Mouse (Mus musculus): ENCODE results near the gene Dcst1.

The Dcst1 gene

DNA sequence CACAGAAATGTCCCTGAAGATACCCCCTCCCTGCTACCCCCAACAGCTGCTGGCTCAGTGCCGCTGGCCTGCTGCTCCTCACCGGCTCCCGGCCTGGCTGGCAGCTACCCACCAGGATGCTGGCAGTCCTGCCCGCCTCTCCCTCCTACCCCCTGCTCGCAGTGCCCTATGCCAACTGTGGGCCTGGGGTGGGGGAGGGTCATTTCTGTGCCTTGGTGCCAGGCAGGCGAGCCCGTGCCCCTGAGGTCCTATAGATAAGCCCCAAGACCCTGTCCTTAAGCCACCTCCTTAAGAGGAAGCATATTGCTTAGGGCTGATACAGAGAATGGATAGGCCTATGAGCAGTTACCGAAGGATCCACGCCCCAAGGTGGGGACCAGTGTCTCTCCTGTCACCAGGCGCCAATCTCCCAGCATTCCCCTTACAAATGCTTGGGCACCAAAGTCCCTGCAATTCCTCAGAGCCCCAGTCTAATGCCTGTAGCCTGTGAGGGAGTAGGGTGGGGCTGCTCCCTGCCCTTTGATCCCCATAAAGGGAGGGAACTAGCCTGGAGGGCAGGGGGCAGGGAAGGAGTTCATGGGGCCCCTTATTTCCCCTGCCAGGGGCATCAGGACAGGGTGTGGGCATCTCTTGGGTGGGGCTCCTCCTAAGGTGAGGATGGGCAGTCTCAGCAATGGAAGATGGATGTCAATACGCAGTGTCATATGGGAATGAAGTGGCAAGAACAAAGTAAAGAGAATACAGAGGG, 23.3 kb upstream of the Dcst1 start:
- no peak for DNase-seq (ENCODE audit: low spot score in 2 of 2)

DNA sequence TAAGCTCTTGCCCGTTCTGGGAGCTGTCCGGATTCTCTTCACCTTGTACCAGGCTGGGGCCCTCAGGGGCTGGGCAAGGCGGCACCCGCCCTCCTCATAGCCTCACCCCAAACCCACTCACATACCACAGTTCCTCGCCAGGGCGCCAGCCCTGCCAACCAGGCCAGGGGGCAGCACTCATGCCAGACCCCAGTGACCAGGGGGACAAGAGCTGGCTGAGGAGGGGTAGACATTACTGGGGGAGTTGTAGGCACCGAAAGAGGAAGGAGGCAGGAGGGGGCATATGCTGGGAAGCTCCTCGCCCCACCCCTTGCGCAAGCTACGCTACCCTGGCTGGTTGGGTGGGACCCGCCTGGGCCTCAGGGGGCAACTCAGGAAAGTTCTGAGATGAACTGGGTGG, 22.6 kb upstream of the Dcst1 start:
- DNase-seq (ENCODE audit: low spot score in 2 of 2), result no peak

DNA sequence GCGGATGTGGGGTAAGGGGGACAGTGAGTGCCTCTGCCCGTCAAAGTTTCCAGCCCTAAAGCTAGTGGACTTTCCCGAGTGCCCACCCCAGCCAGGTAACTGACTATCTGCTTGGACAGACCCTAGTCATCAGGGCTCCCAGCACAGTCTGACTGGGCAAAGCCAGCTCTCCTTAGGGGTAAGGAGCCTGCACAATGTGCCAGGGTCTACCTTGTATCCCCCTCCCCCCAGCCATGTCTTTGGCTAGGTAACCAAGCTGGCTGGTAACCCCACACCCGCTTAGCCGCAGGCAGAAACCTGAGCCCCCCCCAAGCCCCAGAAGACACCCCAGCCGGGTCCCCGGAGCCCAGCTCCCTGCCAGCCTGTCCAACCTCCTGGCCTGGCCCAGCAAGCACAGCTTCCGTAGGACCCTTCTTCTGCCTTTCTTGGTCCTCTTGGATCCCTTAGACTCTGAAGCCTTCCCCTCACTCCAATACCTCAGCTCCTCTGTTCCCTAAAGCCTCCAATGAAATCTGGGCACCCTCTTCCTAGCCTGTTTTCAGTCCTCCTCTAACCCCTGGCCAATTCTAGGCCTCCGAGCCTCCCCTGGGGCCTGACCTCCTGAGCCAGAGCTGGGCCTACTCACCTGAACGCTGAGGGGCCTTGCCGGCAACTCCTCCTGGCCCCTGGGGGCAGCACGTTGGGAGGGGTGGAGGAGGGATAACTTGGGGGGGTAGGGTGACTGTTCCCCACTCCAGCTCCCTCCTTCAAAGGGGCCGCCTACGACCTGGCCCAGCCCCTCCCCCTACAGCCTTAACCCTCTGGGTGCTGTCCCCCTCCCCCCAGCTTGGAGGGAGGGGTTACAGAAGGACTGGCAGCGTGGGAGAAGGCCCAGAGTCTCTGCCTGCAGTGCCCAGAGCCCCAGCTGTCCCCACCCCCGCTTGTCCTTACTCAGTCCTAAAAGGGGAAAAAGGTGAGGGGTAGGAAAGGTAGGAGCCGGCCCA, 21.7 kb upstream of the Dcst1 start:
- DNase-seq (ENCODE audit: low spot score in 2 of 2), result no peak

- DNase-seq (ENCODE audit: low spot score in 2 of 2), result no peak
Observed at GRCm38 (mm10) chr3:89385451-89385850, 20.4 kb upstream of the Dcst1 start.

DNA sequence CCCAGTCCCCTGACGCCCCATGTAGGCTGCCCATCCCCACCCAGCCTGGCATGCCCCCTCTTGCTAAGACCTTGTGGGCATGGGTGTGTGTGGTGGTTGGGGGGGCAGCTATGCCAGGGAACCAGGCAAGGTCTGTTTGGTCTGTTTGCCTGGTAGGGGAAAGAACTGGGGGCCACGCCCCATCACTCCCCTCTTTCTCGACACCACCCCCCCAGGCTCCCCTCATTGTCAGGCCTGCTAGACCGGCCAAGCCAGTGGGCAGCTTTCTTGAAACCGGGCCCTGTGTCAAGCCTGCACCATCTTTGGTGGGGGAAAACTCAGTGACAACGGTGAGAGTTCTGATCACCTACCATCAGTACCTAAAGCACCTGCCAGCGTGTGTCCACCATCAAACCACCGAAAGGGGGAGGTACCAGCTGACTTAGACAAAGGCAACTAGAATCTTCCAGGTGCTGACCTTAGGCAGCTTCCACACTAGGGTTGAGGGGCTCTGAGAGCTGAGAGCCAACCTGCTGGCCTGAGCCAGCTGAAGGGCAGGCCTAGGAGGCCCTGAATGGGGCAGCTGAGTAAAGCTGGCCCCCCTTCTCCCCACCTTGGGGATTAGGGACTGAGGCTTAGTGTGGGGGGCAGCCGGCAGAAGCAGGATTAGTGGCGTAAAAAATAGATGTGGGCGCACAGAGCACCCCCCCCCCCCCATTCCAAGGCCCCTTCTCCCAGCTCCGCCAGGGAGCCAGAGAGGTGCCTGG, 19.5 kb upstream of the Dcst1 start:
- DNase-seq (ENCODE audit: low spot score in 2 of 2), result no peak

GRCm38 (mm10) chr3:89383651-89384255, 18.7 kb upstream of the Dcst1 start:
- no peak for DNase-seq (ENCODE audit: low spot score in 2 of 2)

- no peak for DNase-seq (ENCODE audit: low spot score in 2 of 2)
Observed at GRCm38 (mm10) chr3:89382950-89383349, 17.9 kb upstream of the Dcst1 start.

DNA sequence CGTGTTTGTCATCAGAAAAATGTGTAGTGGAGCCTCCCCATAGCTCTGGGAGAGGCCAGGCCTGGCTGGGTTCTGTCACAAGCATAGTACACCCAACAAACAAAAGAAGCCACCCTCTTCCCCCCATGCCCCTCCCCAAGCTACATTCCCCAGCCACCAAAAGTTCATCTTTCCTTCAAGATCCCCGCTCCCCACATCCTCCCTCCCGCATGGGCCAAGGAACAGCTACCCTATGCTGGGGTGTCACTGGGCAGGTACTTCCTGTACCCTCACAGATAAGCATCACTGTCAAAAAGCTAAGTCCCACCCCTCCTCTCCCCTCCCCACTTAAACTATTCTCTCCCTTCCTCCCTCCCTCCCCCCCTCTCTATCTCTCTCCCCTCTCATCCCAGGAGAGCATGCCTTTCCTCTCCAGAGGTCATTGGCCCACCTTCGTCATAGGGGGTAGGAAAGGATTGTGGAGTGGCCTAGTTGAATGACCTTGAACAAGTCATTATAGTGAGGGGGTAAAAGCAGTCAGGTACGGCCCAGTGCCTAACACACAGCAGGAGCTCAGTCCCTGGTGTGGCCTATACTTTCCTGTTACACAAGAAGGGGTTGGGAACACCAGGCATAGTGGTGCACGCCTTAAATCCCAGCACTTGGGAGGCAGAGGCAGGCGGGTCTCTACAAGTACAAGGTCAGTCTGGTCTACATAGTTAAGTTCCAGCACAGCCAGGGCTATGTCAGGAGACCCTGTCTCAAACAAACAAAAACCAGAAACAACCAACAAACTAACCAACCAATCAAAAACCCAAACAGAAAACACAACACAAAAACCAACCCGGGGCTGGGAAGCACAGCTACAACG, 17.2 kb upstream of the Dcst1 start:
- no peak for DNase-seq (ENCODE audit: low spot score in 2 of 2)

DNA sequence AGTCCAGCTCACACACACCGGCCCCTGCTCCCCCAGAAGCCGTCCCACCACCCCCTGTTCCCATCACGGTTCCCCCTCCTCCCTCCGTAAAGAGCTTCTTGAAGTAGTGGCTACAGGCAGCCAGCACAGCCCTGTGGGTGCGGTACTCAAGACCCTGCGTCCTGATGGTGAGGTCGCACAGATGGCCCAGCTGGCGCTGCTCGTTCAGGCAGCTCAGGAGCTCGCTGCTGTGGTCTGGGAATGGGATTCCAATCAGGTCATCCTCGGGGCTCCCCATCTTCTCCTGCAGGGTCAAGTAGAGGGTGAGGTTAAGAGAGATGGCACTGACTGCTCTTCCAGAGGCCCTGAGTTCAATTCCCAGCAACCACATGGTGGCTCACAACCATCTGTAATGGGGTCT, 16.2 kb upstream of the Dcst1 start:
- no peak for DNase-seq (ENCODE audit: low spot score in 2 of 2)

DNA sequence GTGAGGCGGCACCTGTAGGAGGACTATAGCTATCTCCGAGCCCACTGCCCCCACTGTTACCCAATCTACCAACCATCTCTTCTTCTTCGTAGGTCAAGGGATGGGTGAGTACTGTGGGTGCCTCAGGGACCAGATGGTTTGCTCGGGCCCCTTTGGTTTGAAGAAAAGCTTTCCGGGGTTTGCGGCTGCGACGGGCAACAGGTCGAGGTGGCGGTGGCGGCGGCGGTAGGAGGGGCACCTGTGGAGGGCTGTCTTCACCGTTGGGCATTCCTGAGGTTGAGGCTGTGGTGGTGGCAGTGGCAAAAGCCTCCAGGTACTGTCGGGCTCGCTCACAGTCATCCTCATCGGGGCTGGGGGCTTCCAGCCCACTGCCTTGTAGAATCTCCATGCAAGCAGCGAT, 15.7 kb upstream of the Dcst1 start:
- no peak for DNase-seq (ENCODE audit: low spot score in 2 of 2)

GRCm38 (mm10) chr3:89380291-89380690, 15.2 kb upstream of the Dcst1 start:
- no peak for DNase-seq (ENCODE audit: low spot score in 2 of 2)

- DNase-seq (ENCODE audit: low spot score in 2 of 2), result no peak
Observed at GRCm38 (mm10) chr3:89379388-89380131, 14.5 kb upstream of the Dcst1 start.

- DNase-seq (ENCODE audit: low spot score in 2 of 2), result peak; percentile 42 to 68
Observed at GRCm38 (mm10) chr3:89378394-89379067, 13.5 kb upstream of the Dcst1 start.

DNA sequence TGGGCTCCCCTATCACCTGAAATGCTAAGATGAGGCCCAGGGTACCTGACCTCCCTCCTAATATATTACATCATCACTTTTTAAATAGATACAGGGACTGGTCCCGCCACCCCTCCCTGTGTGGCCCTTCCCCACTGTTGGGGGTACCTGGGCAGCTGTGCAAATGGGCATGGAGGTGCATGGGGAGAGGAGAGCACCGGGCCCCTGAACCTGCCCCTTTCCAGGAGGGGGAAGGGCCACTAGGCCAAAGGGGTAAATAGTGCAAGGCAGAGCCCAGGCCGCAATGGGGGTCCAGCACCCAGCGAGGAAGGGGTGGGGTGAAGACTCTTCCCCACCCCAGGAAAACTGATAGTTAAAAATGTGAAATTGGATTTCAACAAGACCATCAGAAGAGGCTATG, 12.8 kb upstream of the Dcst1 start:
- DNase-seq (ENCODE audit: low spot score in 2 of 2), result no peak

DNA sequence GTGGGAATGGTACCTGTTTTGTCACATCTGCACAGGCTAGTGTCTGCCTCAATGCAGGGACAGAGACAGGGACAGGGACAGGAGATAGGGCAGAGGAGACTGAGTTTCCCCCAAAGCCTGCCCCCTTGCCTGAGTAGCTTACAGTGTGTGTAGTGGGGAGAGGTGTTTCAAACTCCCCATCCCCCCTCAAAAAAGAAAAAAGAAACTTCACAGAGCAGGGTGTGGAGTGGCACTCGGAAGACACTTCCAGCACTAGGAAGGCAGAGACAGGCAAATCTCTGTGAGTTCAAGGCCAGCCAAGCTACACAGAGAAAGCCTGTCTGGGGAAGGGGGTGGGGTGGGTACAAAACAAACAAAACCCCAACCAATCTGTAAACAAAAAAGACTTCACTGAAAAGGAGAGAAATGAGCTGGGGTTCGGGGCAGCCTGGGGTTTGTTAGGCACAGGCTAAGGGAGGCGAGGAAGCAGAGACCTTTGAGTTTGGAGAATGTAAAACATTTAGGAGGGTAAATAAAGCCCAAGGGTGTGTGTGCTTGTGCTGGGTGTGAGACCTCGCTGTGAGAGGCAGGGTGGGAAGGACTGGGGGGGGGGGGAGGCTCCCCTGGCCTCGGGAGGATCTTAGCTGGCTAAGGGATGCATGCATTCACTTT, 8.7 kb upstream of the Dcst1 start:
- no peak for DNase-seq (ENCODE audit: low spot score in 2 of 2)

DNA sequence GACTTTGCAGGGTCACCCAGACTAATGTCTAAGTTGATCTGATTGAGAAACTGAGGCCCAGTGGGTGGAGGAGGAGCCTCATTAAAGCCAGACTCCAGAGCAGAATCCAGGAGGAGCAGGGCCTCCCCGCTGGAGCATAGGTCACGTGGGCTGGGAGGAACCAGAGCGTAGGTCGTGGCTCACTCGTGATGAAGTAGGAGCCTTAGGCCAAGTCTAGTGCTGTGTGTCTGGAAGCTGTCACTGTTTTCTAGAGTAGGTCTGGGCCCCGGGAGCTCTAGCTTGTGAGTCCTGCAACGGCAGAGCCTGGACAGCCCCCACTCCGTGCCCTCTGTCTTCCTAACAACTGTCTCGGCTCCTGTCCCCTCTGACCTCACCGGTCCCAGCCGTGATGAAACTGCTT, 2.3 kb upstream of the Dcst1 start:
- no peak for DNase-seq (ENCODE audit: low spot score in 2 of 2)

DNA sequence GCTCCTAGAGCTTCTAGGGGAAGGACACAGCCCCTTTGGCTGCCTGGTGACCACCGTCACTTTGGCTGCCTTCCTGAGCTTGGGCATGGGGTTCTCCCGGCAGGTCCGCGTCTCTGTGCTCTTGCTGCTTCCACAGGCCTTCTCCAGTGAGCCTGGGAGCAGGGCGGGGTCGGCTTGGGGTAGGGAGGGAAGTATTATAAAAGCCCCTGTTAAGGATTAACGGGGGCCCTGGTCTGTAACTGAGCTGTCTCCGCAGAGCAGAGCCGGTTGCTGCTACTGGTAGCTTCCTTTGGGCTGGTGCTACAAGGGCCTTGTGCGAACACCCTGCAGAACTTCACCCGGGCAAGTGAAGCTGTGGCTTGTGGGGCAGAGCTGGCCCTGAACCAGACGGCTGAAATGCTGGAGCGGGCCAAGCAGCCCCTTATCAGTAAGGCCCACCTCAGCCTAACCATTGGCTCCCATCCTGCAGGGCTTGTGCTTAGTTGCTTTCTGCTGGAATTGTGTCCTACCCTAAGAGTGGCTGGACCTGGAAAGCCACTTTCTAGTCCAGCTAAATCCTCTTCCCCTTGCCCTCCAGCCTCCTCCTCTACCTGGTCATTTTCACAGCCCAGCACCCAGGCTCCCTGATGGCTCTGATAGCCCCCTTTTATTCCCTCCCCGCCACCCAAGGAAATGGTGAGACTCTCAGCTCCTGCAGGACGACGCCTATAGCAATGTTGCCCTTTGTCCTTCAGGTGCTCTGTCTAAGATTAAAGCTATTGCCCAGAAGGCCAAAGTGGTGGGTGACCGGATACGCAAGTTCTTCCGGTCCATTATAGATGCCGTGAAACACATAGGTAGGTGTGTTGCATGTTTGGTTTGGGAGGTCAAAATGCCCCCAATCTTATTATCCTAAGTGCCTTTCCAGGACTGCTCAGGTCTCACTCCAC, 697 bp upstream of the Dcst1 start:
- no peak for DNase-seq (ENCODE audit: low spot score in 2 of 2)

GRCm38 (mm10) chr3:89364631-89365030, 422 bp downstream of the Dcst1 start:
- no peak for DNase-seq (ENCODE audit: low spot score in 2 of 2)
